21 mouse cellular contexts compared by ENCODE assay signal in the genomic region with DNA sequence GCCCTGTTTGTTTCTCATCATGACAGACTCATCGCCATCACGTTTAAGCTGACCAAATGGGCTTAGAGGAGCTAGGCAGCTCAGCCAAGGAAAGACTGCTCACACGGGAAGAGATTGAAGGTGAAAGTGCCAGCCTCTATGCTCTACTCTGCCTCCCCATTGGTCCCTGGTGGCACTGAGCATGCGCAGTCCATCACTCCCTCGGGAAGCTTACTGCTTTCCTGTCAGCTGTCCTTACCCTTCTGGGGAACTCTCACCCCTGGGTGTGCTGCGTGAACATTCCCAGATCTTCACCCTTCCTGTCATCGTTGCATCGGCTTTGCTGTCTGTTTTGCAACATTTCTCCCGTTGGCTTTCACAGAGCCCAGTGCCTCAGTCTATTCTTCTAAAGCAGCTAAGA.
DNase-seq lines count a peak whose midpoint lies in the region; ATAC-seq and TF ChIP-seq lines count a peak whose summit lies in the region.
"Had no signal": no experiment of that assay in that cellular context is flagged by ENCODE, and none has a peak within 500 bp of the region (broad histone marks: within the 10 kb centered on the region; RNA-seq: fewer than 3 reads in every experiment).

No protein-coding gene starts in this region.

- H3K9me3 ChIP-seq in embryonic facial prominence, embryonic 14.5 days (ENCODE audit: control insufficient read depth, low read length), result no peaks in the 10 kb centered on the region
- no peaks in the 10 kb centered on the region for H3K9me3 ChIP-seq in embryonic facial prominence, embryonic 10.5 days
- H3K9me3 ChIP-seq in CH12.LX (replicated peaks; ENCODE audit: low read length), result no peaks in the 10 kb centered on the region
- H3K9me3 ChIP-seq: forebrain, embryonic 15.5 days; hindbrain, embryonic 13.5 days; midbrain, embryonic 13.5 days; stomach, embryonic 15.5 days had no signal

- TF ChIP-seq CTCF in layer of hippocampus, adult 2 months (conservative IDR thresholded peaks at IDR 0.05), result no peak
- TF ChIP-seq CTCF in CH12.LX (conservative IDR thresholded peaks at IDR 0.05 in 1 of 2, IDR thresholded peaks at IDR 0.05 in 1 of 2; ENCODE audit: low read depth in 2 of 2, low read length in 2 of 2), result no peak

- H3K4me2 ChIP-seq in embryonic facial prominence, embryonic 14.5 days (ENCODE audit: low read depth, low read length), result no peak overlapping the region
- peak overlapping the region; percentile 68 for H3K4me2 ChIP-seq in CH12.LX (ENCODE audit: insufficient read depth, low read depth, poor library complexity, severe bottlenecking)
- H3K4me2 ChIP-seq: forebrain, embryonic 15.5 days; hindbrain, embryonic 13.5 days; midbrain, embryonic 13.5 days; stomach, embryonic 15.5 days had no signal

- TF ChIP-seq RAD21 in CH12.LX (IDR thresholded peaks at IDR 0.05; ENCODE audit: low read depth, low read length), result no peak

- no peak overlapping the region for H3K27ac ChIP-seq in embryonic facial prominence, embryonic 14.5 days (replicated peaks; ENCODE audit: low read depth, low read length)
- H3K27ac ChIP-seq in embryonic facial prominence, embryonic 10.5 days (replicated peaks), result no peak overlapping the region
- peak overlapping the region; percentile 8; the same call in 1 of the 2 replicates for H3K27ac ChIP-seq in layer of hippocampus, adult 2 months
- no peak overlapping the region for H3K27ac ChIP-seq in CH12.LX (ENCODE audit: insufficient read depth, low read depth)
- H3K27ac ChIP-seq: forebrain, embryonic 15.5 days; hindbrain, embryonic 13.5 days; kidney, postnatal 0 days; macrophage; midbrain, embryonic 13.5 days; stomach, embryonic 15.5 days had no signal

- no peaks in the 10 kb centered on the region for H3K79me2 ChIP-seq in CH12.LX (replicated peaks; ENCODE audit: control insufficient read depth, extremely low read depth, insufficient read depth, poor library complexity, severe bottlenecking)

- H3K4me1 ChIP-seq in embryonic facial prominence, embryonic 14.5 days (ENCODE audit: control insufficient read depth, insufficient read depth, low read length), result no peaks in the 10 kb centered on the region
- no peaks in the 10 kb centered on the region for H3K4me1 ChIP-seq in embryonic facial prominence, embryonic 10.5 days
- H3K4me1 ChIP-seq in CH12.LX (ENCODE audit: control insufficient read depth in 1 of 2, insufficient read depth in 2 of 2), result peaks cover 0 to 5% of the 10 kb centered on the region in 2 experiments; a peak in 1 of 4 replicates
- H3K4me1 ChIP-seq: forebrain, embryonic 15.5 days; stomach, embryonic 15.5 days had no signal

- WGBS in embryonic facial prominence, embryonic 14.5 days, result 81% methylated on average over 9 of the region's 9 CpGs
- WGBS in embryonic facial prominence, embryonic 10.5 days, result 81% methylated on average over 9 of the region's 9 CpGs

- TF ChIP-seq POLR2A in CH12.LX (IDR thresholded peaks at IDR 0.05; ENCODE audit: low read depth, low read length), result no peak

- in situ Hi-C loops in CH12.LX (cut with MboI; ENCODE audit: low pct_ligation_motif_present, low pct_unique_long_range_greater_than_20kb, low sequenced_read_pairs), result no loop called here

- no peak overlapping the region for H3K9ac ChIP-seq in embryonic facial prominence, embryonic 14.5 days (ENCODE audit: low read depth, low read length)
- no peak overlapping the region for H3K9ac ChIP-seq in CH12.LX (ENCODE audit: insufficient read depth, low read depth)
- H3K9ac ChIP-seq: forebrain, embryonic 15.5 days; hindbrain, embryonic 13.5 days; liver, postnatal 0 days; midbrain, embryonic 13.5 days; stomach, embryonic 15.5 days had no signal

- no peaks in the 10 kb centered on the region for H3K36me3 ChIP-seq in embryonic facial prominence, embryonic 14.5 days (ENCODE audit: control insufficient read depth, insufficient read depth, low read length)
- no peaks in the 10 kb centered on the region for H3K36me3 ChIP-seq in embryonic facial prominence, embryonic 10.5 days (replicated peaks)
- H3K36me3 ChIP-seq in CH12.LX (replicated peaks in 1 of 2; ENCODE audit: control insufficient read depth in 1 of 2, insufficient read depth in 1 of 2, low read length in 1 of 2), result no peaks in the 10 kb centered on the region
- H3K36me3 ChIP-seq: forebrain, embryonic 15.5 days; hindbrain, embryonic 13.5 days; midbrain, embryonic 13.5 days; stomach, embryonic 15.5 days had no signal

- no peak for TF ChIP-seq EP300 in CH12.LX (IDR thresholded peaks at IDR 0.05; ENCODE audit: low read length)

- peak; percentile 42; the same call in 1 of the 2 replicates for ATAC-seq in embryonic facial prominence, embryonic 14.5 days (ENCODE audit: low read depth)
- ATAC-seq: forebrain, embryonic 15.5 days; intestine, postnatal 0 days; liver, postnatal 0 days; midbrain, embryonic 13.5 days had no signal

- H3K4me3 ChIP-seq in embryonic facial prominence, embryonic 14.5 days (ENCODE audit: low read depth, low read length), result no peak overlapping the region
- H3K4me3 ChIP-seq in embryonic facial prominence, embryonic 10.5 days, result no peak overlapping the region
- H3K4me3 ChIP-seq in layer of hippocampus, adult 2 months, result no peak overlapping the region
- peak overlapping the region in 1 of 3 experiments; percentile 30 for H3K4me3 ChIP-seq in CH12.LX (replicated peaks in 1 of 3; ENCODE audit: low read depth in 2 of 3, low read length in 2 of 3, poor library complexity in 1 of 3)
- H3K4me3 ChIP-seq: forebrain, embryonic 15.5 days; hindbrain, embryonic 13.5 days; midbrain, embryonic 13.5 days; stomach, embryonic 15.5 days had no signal

- dilution Hi-C loops in CH12.LX (cut with MboI; ENCODE audit: extremely low pct_ligation_motif_present, extremely low pct_unique_long_range_greater_than_20kb, low sequenced_read_pairs), result no loop called here

- no peaks in the 10 kb centered on the region for H3K27me3 ChIP-seq in embryonic facial prominence, embryonic 14.5 days (replicated peaks; ENCODE audit: control insufficient read depth, insufficient read depth, low read length)
- H3K27me3 ChIP-seq in embryonic facial prominence, embryonic 10.5 days (replicated peaks; ENCODE audit: low read depth, poor library complexity, severe bottlenecking), result no peaks in the 10 kb centered on the region
- H3K27me3 ChIP-seq in CH12.LX (replicated peaks), result no peaks in the 10 kb centered on the region
- H3K27me3 ChIP-seq: forebrain, embryonic 15.5 days; hindbrain, embryonic 13.5 days; midbrain, embryonic 13.5 days; stomach, embryonic 15.5 days had no signal

- no peak for DNase-seq in embryonic facial prominence, embryonic 14.5 days (ENCODE audit: low spot score)
- no peak for DNase-seq in embryonic facial prominence, embryonic 10.5 days (ENCODE audit: low spot score)
- no peak for DNase-seq in layer of hippocampus, adult 2 months (ENCODE audit: low spot score in 2 of 2)
- no peak for DNase-seq in layer of hippocampus, adult 8-10 months (ENCODE audit: low spot score in 2 of 2)
- no peak for DNase-seq in CH12.LX (ENCODE audit: extremely low read depth)
- peak; percentile 32 to 54 for DNase-seq in adrenal gland, postnatal 36 days
- DNase-seq in urinary bladder, postnatal 25 days (ENCODE audit: low spot score), result no peak
- DNase-seq: cerebellum, adult 11-12 months; cerebellum, postnatal 25 days; gastrocnemius, postnatal 10 days; liver; liver, postnatal 0 days; spleen, adult 18-20 months; thymus, postnatal 25 days had no signal

TF ChIP-seq in CH12.LX, 34 proteins besides CTCF, POLR2A, EP300 and RAD21:
- no peak for TF ChIP-seq IRF4 (IDR thresholded peaks at IDR 0.05; ENCODE audit: low read depth, low read length)
- peak; percentile 80 for TF ChIP-seq NRF1 (IDR thresholded peaks at IDR 0.05; ENCODE audit: low read depth, low read length)

Comparison
In these comparisons a context has a peak if more than half of its experiments do, and no peak if none do; other contexts are left out.
1. DNase-seq: peak in adrenal gland, postnatal 36 days (2 of 2); none in embryonic facial prominence, embryonic 14.5 days (single experiment), embryonic facial prominence, embryonic 10.5 days (single experiment), layer of hippocampus, adult 2 months (0 of 2), layer of hippocampus, adult 8-10 months (0 of 2), CH12.LX (single experiment) and urinary bladder, postnatal 25 days (single experiment).